Mouse (Mus musculus): ENCODE results near the gene Adcy1. TPM values are rescaled to one million over a fixed set of nuclear protein-coding genes. Genes with fewer than 3 reads are reported as not detected.

Adcy1 gene
- total and polyA plus RNA-seq, 3 experiments, result 1.2 to 2.3 (median 1.6) TPM

DNA sequence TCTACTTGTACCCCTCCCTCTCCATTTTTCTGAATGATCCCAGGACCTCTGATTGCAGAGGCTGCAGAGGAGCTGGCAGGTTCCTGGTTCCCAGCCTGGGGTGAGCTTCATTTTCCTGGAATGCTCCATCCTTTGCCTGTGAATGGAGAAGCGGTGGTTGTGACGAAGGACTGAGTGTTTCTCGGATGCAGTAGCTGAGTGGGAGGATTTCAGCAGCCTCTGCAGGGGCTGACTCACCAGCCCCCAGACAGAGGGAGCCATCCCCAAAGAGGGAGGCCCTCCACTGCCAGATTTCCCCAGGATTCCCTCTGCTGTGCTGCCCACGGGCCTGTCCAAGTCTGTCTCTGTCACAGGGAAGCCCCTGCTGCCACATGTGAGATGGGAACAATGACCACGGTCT lies 71.0 kb downstream of the Adcy1 start:
- Histone ChIP-seq H3K79me2 (replicated peaks; ENCODE audit: control insufficient read depth, insufficient read depth, low read length) (no peaks in the 10 kb centered on the region), H3K27me3 (ENCODE audit: control insufficient read depth, insufficient read depth, low read length) (no peaks in the 10 kb centered on the region), H3K9ac (ENCODE audit: low read depth, low read length) (no peak overlapping the region), H3K4me3 (no peak overlapping the region), H3K27ac (no peak overlapping the region), H3K36me3 (ENCODE audit: control insufficient read depth, insufficient read depth, low read length) (no peaks in the 10 kb centered on the region), H3K4me1 (ENCODE audit: control insufficient read depth, insufficient read depth, low read length) (no peaks in the 10 kb centered on the region)
- no peak for DNase-seq
- 66% methylated on average over 5 of the region's 5 CpGs for WGBS
- TF ChIP-seq EP300 (IDR thresholded peaks at IDR 0.05; ENCODE audit: insufficient read depth, low read depth, low read length) (no peak), POLR2A (IDR thresholded peaks at IDR 0.05; ENCODE audit: insufficient read depth, low read depth, low read length) (no peak), CTCF (IDR thresholded peaks at IDR 0.05) (no peak)
- intact Hi-C loops (cut with DNase I), result no loop called here

- 72% methylated on average over 6 of the region's 6 CpGs for WGBS
- intact Hi-C loops (cut with DNase I), result no loop called here
Observed at GRCm38 (mm10) chr11:7135301-7135700, 72.0 kb downstream of the Adcy1 start.

GRCm38 (mm10) chr11:7135763-7136162 lies 72.5 kb downstream of the Adcy1 start:
- TF ChIP-seq EP300 (IDR thresholded peaks at IDR 0.05; ENCODE audit: insufficient read depth, low read depth, low read length), result no peak
- no peak for TF ChIP-seq CTCF (IDR thresholded peaks at IDR 0.05)
- TF ChIP-seq POLR2A (IDR thresholded peaks at IDR 0.05; ENCODE audit: insufficient read depth, low read depth, low read length), result no peak
- Histone ChIP-seq H3K4me1 (ENCODE audit: control insufficient read depth, insufficient read depth, low read length) (no peaks in the 10 kb centered on the region), H3K27me3 (ENCODE audit: control insufficient read depth, insufficient read depth, low read length) (no peaks in the 10 kb centered on the region), H3K4me3 (no peak overlapping the region), H3K79me2 (replicated peaks; ENCODE audit: control insufficient read depth, insufficient read depth, low read length) (no peaks in the 10 kb centered on the region), H3K27ac (no peak overlapping the region), H3K9ac (ENCODE audit: low read depth, low read length) (no peak overlapping the region), H3K36me3 (ENCODE audit: control insufficient read depth, insufficient read depth, low read length) (no peaks in the 10 kb centered on the region)
- WGBS, result 49% methylated on average over 9 of the region's 9 CpGs
- peak in 1 of 2 experiments; percentile 47 for DNase-seq
- intact Hi-C loops (cut with DNase I), result no loop called here

More at GRCm38 (mm10) chr11:7135301-7135700, 72.0 kb downstream of the Adcy1 start:
- Histone ChIP-seq H3K79me2 (replicated peaks; ENCODE audit: control insufficient read depth, insufficient read depth, low read length) (no peaks in the 10 kb centered on the region), H3K4me3 (no peak overlapping the region), H3K9ac (ENCODE audit: low read depth, low read length) (no peak overlapping the region), H3K4me1 (ENCODE audit: control insufficient read depth, insufficient read depth, low read length) (no peaks in the 10 kb centered on the region), H3K36me3 (ENCODE audit: control insufficient read depth, insufficient read depth, low read length) (no peaks in the 10 kb centered on the region), H3K27me3 (ENCODE audit: control insufficient read depth, insufficient read depth, low read length) (no peaks in the 10 kb centered on the region), H3K27ac (no peak overlapping the region)
- no peak for DNase-seq
- TF ChIP-seq POLR2A (IDR thresholded peaks at IDR 0.05; ENCODE audit: insufficient read depth, low read depth, low read length) (no peak), EP300 (IDR thresholded peaks at IDR 0.05; ENCODE audit: insufficient read depth, low read depth, low read length) (no peak), CTCF (IDR thresholded peaks at IDR 0.05) (no peak)

- H3K79me2 ChIP-seq (replicated peaks; ENCODE audit: control insufficient read depth, insufficient read depth, low read length), result no peaks in the 10 kb centered on the region
- no peaks in the 10 kb centered on the region for H3K27me3 ChIP-seq (ENCODE audit: control insufficient read depth, insufficient read depth, low read length)
- no peak overlapping the region for H3K27ac ChIP-seq
- no peak overlapping the region for H3K9ac ChIP-seq (ENCODE audit: low read depth, low read length)
- DNase-seq, result no peak
- H3K4me1 ChIP-seq (ENCODE audit: control insufficient read depth, insufficient read depth, low read length), result no peaks in the 10 kb centered on the region
- no peak overlapping the region for H3K4me3 ChIP-seq
- no peaks in the 10 kb centered on the region for H3K36me3 ChIP-seq (ENCODE audit: control insufficient read depth, insufficient read depth, low read length)
- TF ChIP-seq POLR2A (IDR thresholded peaks at IDR 0.05; ENCODE audit: insufficient read depth, low read depth, low read length), result no peak
- TF ChIP-seq CTCF (IDR thresholded peaks at IDR 0.05), result no peak
- no peak for TF ChIP-seq EP300 (IDR thresholded peaks at IDR 0.05; ENCODE audit: insufficient read depth, low read depth, low read length)
- WGBS, result 94% methylated on average over 5 of the region's 5 CpGs
- intact Hi-C loops (cut with DNase I), result no loop called here
Observed at GRCm38 (mm10) chr11:7136246-7136855, 73.1 kb downstream of the Adcy1 start.

GRCm38 (mm10) chr11:7138370-7138769 lies 75.1 kb downstream of the Adcy1 start:
- intact Hi-C loops (cut with DNase I), result no loop called here
- WGBS, result 84% methylated on average over 8 of the region's 8 CpGs
- H3K4me3 ChIP-seq, result no peak overlapping the region
- no peak overlapping the region for H3K9ac ChIP-seq (ENCODE audit: low read depth, low read length)
- no peak overlapping the region for H3K27ac ChIP-seq
- H3K36me3 ChIP-seq (ENCODE audit: control insufficient read depth, insufficient read depth, low read length), result no peaks in the 10 kb centered on the region
- no peak for TF ChIP-seq CTCF (IDR thresholded peaks at IDR 0.05)
- TF ChIP-seq EP300 (IDR thresholded peaks at IDR 0.05; ENCODE audit: insufficient read depth, low read depth, low read length), result no peak
- TF ChIP-seq POLR2A (IDR thresholded peaks at IDR 0.05; ENCODE audit: insufficient read depth, low read depth, low read length), result no peak
- no peak for DNase-seq
- H3K4me1 ChIP-seq (ENCODE audit: control insufficient read depth, insufficient read depth, low read length), result no peaks in the 10 kb centered on the region
- no peaks in the 10 kb centered on the region for H3K27me3 ChIP-seq (ENCODE audit: control insufficient read depth, insufficient read depth, low read length)
- H3K79me2 ChIP-seq (replicated peaks; ENCODE audit: control insufficient read depth, insufficient read depth, low read length), result no peaks in the 10 kb centered on the region

- DNase-seq, result peak in 1 of 2 experiments; percentile 16
- H3K27ac ChIP-seq, result no peak overlapping the region
- no peak overlapping the region for H3K4me3 ChIP-seq
- intact Hi-C loops (cut with DNase I), result loop anchor here (1.0 to 10.0 kb wide), 2 partner anchors 236 to 485 kb away; no protein-coding TSS in a partner anchor
- H3K4me1 ChIP-seq (ENCODE audit: control insufficient read depth, insufficient read depth, low read length), result no peaks in the 10 kb centered on the region
- H3K79me2 ChIP-seq (replicated peaks; ENCODE audit: control insufficient read depth, insufficient read depth, low read length), result no peaks in the 10 kb centered on the region
- no peak overlapping the region for H3K9ac ChIP-seq (ENCODE audit: low read depth, low read length)
- no peaks in the 10 kb centered on the region for H3K36me3 ChIP-seq (ENCODE audit: control insufficient read depth, insufficient read depth, low read length)
- TF ChIP-seq POLR2A (IDR thresholded peaks at IDR 0.05; ENCODE audit: insufficient read depth, low read depth, low read length) (no peak), CTCF (IDR thresholded peaks at IDR 0.05) (peak; percentile 75), EP300 (IDR thresholded peaks at IDR 0.05; ENCODE audit: insufficient read depth, low read depth, low read length) (no peak)
- no peaks in the 10 kb centered on the region for H3K27me3 ChIP-seq (ENCODE audit: control insufficient read depth, insufficient read depth, low read length)
- 91% methylated on average over 3 of the region's 3 CpGs for WGBS
Observed at GRCm38 (mm10) chr11:7140449-7140848, 77.2 kb downstream of the Adcy1 start.

Measured in heart, adult 2 months (tissue).